Mouse (Mus musculus) Patski (cell line): Measurements from ENCODE around the gene Prkci. TPM values are rescaled to one million over a fixed set of nuclear protein-coding genes. Genes with fewer than 3 reads are reported as not detected.
A peak's percentile ranks its signal among the peaks of the same experiment; 100 is the strongest.

ENCODE experiments used
- ATAC-seq: fragments of 100-300 bp; one replicate; pipeline ENCODE4 v1.8.0; 2021
- CTCF ChIA-PET: fragments of 350-600 bp; sonication (Branson Sonifier 250); formaldehyde crosslinking; loops from one replicate; lab custom pipeline; 2022; ENCODE audit warnings: inconsistent platforms; lab: Charles Lee
- POLR2A ChIA-PET: fragments of 350-600 bp; sonication (Branson Sonifier 250); formaldehyde crosslinking; loops from one replicate; lab custom pipeline; 2022; ENCODE audit warnings: antibody characterized with exemption, inconsistent platforms; lab: Charles Lee
- DNase-seq: peaks from one replicate; pipeline ENCODE4 v3.0.0-alpha.2; 2011; ENCODE audit warnings: low read depth, low spot score
- H3K27me3 ChIP-seq: fragments of 371-371 bp; one replicate; pipeline ENCODE4 v1.5.1; 2021
- CTCF ChIP-seq: fragments of 100-300 bp; IDR thresholded peaks from one replicate; pipeline ENCODE4 v1.5.1; 2021
- in situ Hi-C: fragments of 300-500 bp; cut with MboI; formaldehyde crosslinking; loops from 3 replicates; pipeline ENCODE4 v1.11.1; 2018; ENCODE audit warnings: low pct_unique_long_range_greater_than_20kb, mixed read lengths
- polyA plus RNA-seq: library from polyadenylated mRNA; unstranded; gene quantifications from one replicate; pipeline ENCODE4 v1.2.3, GENCODE M21; 2021

The Prkci gene
- 150 TPM for polyA plus RNA-seq

- in situ Hi-C loops = no loop called here
- ATAC-seq = peak; percentile 95
- no peaks in the 10 kb centered on the region for H3K27me3 ChIP-seq
- POLR2A ChIA-PET = interaction anchor here (0.9 to 5.5 kb wide), 2 partner anchors 22 to 27 kb away, joined by 4 to 50 read pairs; no protein-coding TSS in a partner anchor
- no peak for TF ChIP-seq CTCF
- peak; percentile 94 for DNase-seq
- CTCF ChIA-PET = interaction anchor here (1.6 to 6.8 kb wide), 4 partner anchors 21 to 28 kb away, joined by 5 to 68 read pairs (median 34); no protein-coding TSS in a partner anchor
Observed at GRCm38 (mm10) chr3:30995283-30995898, at the start of gene Prkci. Gene Prkci (plus strand): TSS chr3:30995747.

- in situ Hi-C loops = no loop called here
- H3K27me3 ChIP-seq = no peaks in the 10 kb centered on the region
- ChIA-PET CTCF (interaction anchor here (0.9 to 11.6 kb wide), 7 partner anchors 8 to 359 kb away, joined by 3 to 108 read pairs (median 4); no protein-coding TSS in a partner anchor), POLR2A (interaction anchor here (0.9 to 1.5 kb wide), 2 partner anchors 9 to 16 kb away, joined by 5 to 13 read pairs; no protein-coding TSS in a partner anchor)
- TF ChIP-seq CTCF = no peak
- DNase-seq (no peak), ATAC-seq (peak; percentile 31)
Observed at GRCm38 (mm10) chr3:30951652-30952051, 43.9 kb upstream of the Prkci start.

- POLR2A ChIA-PET = interaction anchor here (0.6 to 1.5 kb wide), 3 partner anchors 9 to 37 kb away, joined by 4 to 13 read pairs (median 5); no protein-coding TSS in a partner anchor
- CTCF ChIA-PET = interaction anchor here (0.9 to 11.6 kb wide), 6 partner anchors 7 to 360 kb away, joined by 3 to 108 read pairs (median 9); no protein-coding TSS in a partner anchor
- no peak for ATAC-seq
- H3K27me3 ChIP-seq = no peaks in the 10 kb centered on the region
- in situ Hi-C loops = no loop called here
- TF ChIP-seq CTCF = no peak
- no peak for DNase-seq
Observed at GRCm38 (mm10) chr3:30952273-30953070, 43.1 kb upstream of the Prkci start.

- CTCF ChIA-PET = interaction anchor here (0.6 to 11.6 kb wide), 5 partner anchors 7 to 82 kb away, joined by 3 to 108 read pairs (median 7); no protein-coding TSS in a partner anchor
- POLR2A ChIA-PET = no interaction called here
- H3K27me3 ChIP-seq = no peaks in the 10 kb centered on the region
- in situ Hi-C loops = no loop called here
- TF ChIP-seq CTCF = no peak
- DNase-seq = no peak
- ATAC-seq = no peak
Observed at GRCm38 (mm10) chr3:30956327-30956726, 39.2 kb upstream of the Prkci start.

GRCm38 (mm10) chr3:30958709-30959108, 36.8 kb upstream of the Prkci start:
- ChIA-PET CTCF (interaction anchor here (1.3 to 11.6 kb wide), 6 partner anchors 8 to 262 kb away, joined by 3 to 108 read pairs (median 10); no protein-coding TSS in a partner anchor), POLR2A (interaction anchor here (1.4 kb wide), 1 partner anchor 66 kb away, joined by 4 read pairs; no protein-coding TSS in a partner anchor)
- no peak for TF ChIP-seq CTCF
- no peaks in the 10 kb centered on the region for H3K27me3 ChIP-seq
- in situ Hi-C loops = no loop called here
- DNase-seq = no peak
- no peak for ATAC-seq

- peak; percentile 74 for ATAC-seq
Observed at GRCm38 (mm10) chr3:30959868-30960831, 35.4 kb upstream of the Prkci start.

GRCm38 (mm10) chr3:30963100-30963499, 32.4 kb upstream of the Prkci start:
- in situ Hi-C loops = no loop called here

More at GRCm38 (mm10) chr3:30959868-30960831, 35.4 kb upstream of the Prkci start:
- POLR2A ChIA-PET = interaction anchor here (0.6 to 1.4 kb wide), 7 partner anchors 8 to 170 kb away, joined by 3 to 4 read pairs (median 4); no protein-coding TSS in a partner anchor
- in situ Hi-C loops = no loop called here
- DNase-seq = peak; percentile 82
- no peaks in the 10 kb centered on the region for H3K27me3 ChIP-seq
- CTCF ChIA-PET = interaction anchor here (1.2 to 11.6 kb wide), 7 partner anchors 9 to 264 kb away, joined by 3 to 108 read pairs (median 8); no protein-coding TSS in a partner anchor
- TF ChIP-seq CTCF = no peak

GRCm38 (mm10) chr3:30964216-30964615, 31.3 kb upstream of the Prkci start:
- no peak for ATAC-seq
- no peaks in the 10 kb centered on the region for H3K27me3 ChIP-seq
- DNase-seq = no peak
- POLR2A ChIA-PET = interaction anchor here (0.6 kb wide), 2 partner anchors 27 to 181 kb away, joined by 3 to 5 read pairs; no protein-coding TSS in a partner anchor
- CTCF ChIA-PET = interaction anchor here (0.8 to 7.4 kb wide), 6 partner anchors 11 to 268 kb away, joined by 3 to 44 read pairs (median 4); no protein-coding TSS in a partner anchor
- no peak for TF ChIP-seq CTCF
- in situ Hi-C loops = no loop called here

More at GRCm38 (mm10) chr3:30963100-30963499, 32.4 kb upstream of the Prkci start:
- H3K27me3 ChIP-seq = no peaks in the 10 kb centered on the region
- no peak for TF ChIP-seq CTCF
- DNase-seq (no peak), ATAC-seq (no peak)
- POLR2A ChIA-PET = no interaction called here
- CTCF ChIA-PET = interaction anchor here (0.8 to 4.8 kb wide), 4 partner anchors 10 to 267 kb away, joined by 3 to 27 read pairs (median 4); no protein-coding TSS in a partner anchor

- in situ Hi-C loops = no loop called here
- H3K27me3 ChIP-seq = no peaks in the 10 kb centered on the region
- no peak for TF ChIP-seq CTCF
- ChIA-PET CTCF (interaction anchor here (1.0 to 7.4 kb wide), 7 partner anchors 12 to 269 kb away, joined by 3 to 44 read pairs (median 3); no protein-coding TSS in a partner anchor), POLR2A (interaction anchor here (1.1 kb wide), 1 partner anchor 17 kb away, joined by 12 read pairs; no protein-coding TSS in a partner anchor)
- no peak for ATAC-seq
- no peak for DNase-seq
Observed at GRCm38 (mm10) chr3:30965644-30966043, 29.9 kb upstream of the Prkci start.
